Comparison of ENCODE assay signal across 32 mouse cellular contexts in genomic region chr17:86976387-86976786, GRCm38 (mm10). TPM values are rescaled to one million over a fixed set of nuclear protein-coding genes. Genes with fewer than 3 reads are reported as not detected.
DNase-seq lines count a peak whose midpoint lies in the region; ATAC-seq and TF ChIP-seq lines count a peak whose summit lies in the region.
"Had no signal": no experiment of that assay in that cellular context is flagged by ENCODE, and none has a peak within 500 bp of the region (broad histone marks: within the 10 kb centered on the region; RNA-seq: fewer than 3 reads in every experiment).

No protein-coding gene starts in this region.

- H3K27me3 ChIP-seq in hindbrain, postnatal 0 days (ENCODE audit: insufficient read depth, low read length) = no peaks in the 10 kb centered on the region
- H3K27me3 ChIP-seq in hindbrain, embryonic 14.5 days (ENCODE audit: control insufficient read depth, insufficient read depth, low read length) = no peaks in the 10 kb centered on the region
- H3K27me3 ChIP-seq in E14TG2a.4 (ENCODE audit: insufficient read depth, low read length) = no peaks in the 10 kb centered on the region
- no peaks in the 10 kb centered on the region for H3K27me3 ChIP-seq in forebrain, embryonic 11.5 days (ENCODE audit: control insufficient read depth, insufficient read depth, low read length)
- H3K27me3 ChIP-seq: embryonic facial prominence, embryonic 12.5 days; forebrain, embryonic 12.5 days; hindbrain, embryonic 15.5 days; limb, embryonic 12.5 days; liver, embryonic 12.5 days; midbrain, embryonic 12.5 days had no signal

- no peak for TF ChIP-seq CTCF in hindbrain, postnatal 0 days (IDR thresholded peaks at IDR 0.05; ENCODE audit: low read depth)
- TF ChIP-seq CTCF in E14TG2a.4 (conservative IDR thresholded peaks at IDR 0.05; ENCODE audit: low read length) = no peak

- H3K27ac ChIP-seq in hindbrain, postnatal 0 days = no peak overlapping the region
- no peak overlapping the region for H3K27ac ChIP-seq in hindbrain, embryonic 14.5 days
- no peak overlapping the region for H3K27ac ChIP-seq in forebrain, embryonic 11.5 days (ENCODE audit: low read depth, low read length)
- H3K27ac ChIP-seq: embryonic facial prominence, embryonic 12.5 days; forebrain, embryonic 12.5 days; hindbrain, embryonic 15.5 days; limb, embryonic 12.5 days; liver, embryonic 12.5 days; midbrain, embryonic 12.5 days had no signal

- no peaks in the 10 kb centered on the region for H3K36me3 ChIP-seq in hindbrain, postnatal 0 days (ENCODE audit: insufficient read depth, low read length)
- no peaks in the 10 kb centered on the region; the same call in 1 of the 2 replicates for H3K36me3 ChIP-seq in hindbrain, embryonic 14.5 days (replicated peaks; ENCODE audit: control insufficient read depth, insufficient read depth)
- peaks cover 39% of the 10 kb centered on the region for H3K36me3 ChIP-seq in E14TG2a.4 (ENCODE audit: insufficient read depth, low read length)
- no peaks in the 10 kb centered on the region; the same call in 1 of the 2 replicates for H3K36me3 ChIP-seq in forebrain, embryonic 11.5 days (ENCODE audit: control insufficient read depth, insufficient read depth, low read length)
- H3K36me3 ChIP-seq: hindbrain, embryonic 15.5 days had no signal

- DNase-seq in hindbrain, postnatal 0 days (ENCODE audit: low spot score) = no peak
- no peak for DNase-seq in hindbrain, embryonic 14.5 days (ENCODE audit: low spot score)
- DNase-seq in CD4-positive, CD25-positive, alpha-beta regulatory T cell, adult 2 months (ENCODE audit: low read depth, low spot score) = peak; percentile 49
- no peak for DNase-seq in forebrain, embryonic 11.5 days (ENCODE audit: low spot score)
- no peak for DNase-seq in gastrocnemius, adult 18-20 months (ENCODE audit: low spot score)
- DNase-seq in cerebellum, adult 9-11 months = no peak
- DNase-seq: adrenal gland, postnatal 25 days; B cell, adult 2 months; cerebellum, postnatal 14 days; heart, postnatal 36 days; kidney, postnatal 36 days; layer of hippocampus, postnatal 36 days; lung, adult 18-20 months; lung, postnatal 14 days; right cerebral cortex, postnatal 25 days had no signal

- no peaks in the 10 kb centered on the region for H3K9me3 ChIP-seq in hindbrain, postnatal 0 days (ENCODE audit: low read length)
- H3K9me3 ChIP-seq in hindbrain, embryonic 14.5 days (ENCODE audit: control insufficient read depth, low read length) = no peaks in the 10 kb centered on the region
- no peaks in the 10 kb centered on the region for H3K9me3 ChIP-seq in E14TG2a.4 (ENCODE audit: low read length)
- no peaks in the 10 kb centered on the region for H3K9me3 ChIP-seq in forebrain, embryonic 11.5 days (ENCODE audit: control insufficient read depth, low read length)
- H3K9me3 ChIP-seq: embryonic facial prominence, embryonic 12.5 days; forebrain, embryonic 12.5 days; hindbrain, embryonic 15.5 days; limb, embryonic 12.5 days; liver, embryonic 12.5 days; midbrain, embryonic 12.5 days had no signal

- no peak overlapping the region for H3K9ac ChIP-seq in hindbrain, postnatal 0 days (replicated peaks; ENCODE audit: low read length)
- H3K9ac ChIP-seq in hindbrain, embryonic 14.5 days = no peak overlapping the region
- H3K9ac ChIP-seq in forebrain, embryonic 11.5 days (ENCODE audit: low read length) = no peak overlapping the region
- H3K9ac ChIP-seq: embryonic facial prominence, embryonic 12.5 days; forebrain, embryonic 12.5 days; hindbrain, embryonic 15.5 days; limb, embryonic 12.5 days; liver, embryonic 12.5 days; midbrain, embryonic 12.5 days had no signal

- 0 out of 2 replicates have a peak, but pooled peaks have one; percentile 21 for ATAC-seq in hindbrain, postnatal 0 days
- no peak for ATAC-seq in hindbrain, embryonic 14.5 days (ENCODE audit: low FRiP score)
- peak; percentile 73 for ATAC-seq in activated CD4-positive, CD25-positive, alpha-beta regulatory T cell, adult 4 months
- no peak for ATAC-seq in forebrain, embryonic 11.5 days (replicated peaks; ENCODE audit: low FRiP score)
- ATAC-seq: intestine, postnatal 0 days; liver, embryonic 12.5 days had no signal

- H3K4me3 ChIP-seq in hindbrain, postnatal 0 days (ENCODE audit: low read length) = no peak overlapping the region
- no peak overlapping the region for H3K4me3 ChIP-seq in hindbrain, embryonic 14.5 days (replicated peaks; ENCODE audit: low read length)
- H3K4me3 ChIP-seq in E14TG2a.4 (replicated peaks; ENCODE audit: low read length) = peak overlapping the region; percentile 2; the same call in 1 of the 2 replicates
- no peak overlapping the region for H3K4me3 ChIP-seq in forebrain, embryonic 11.5 days (ENCODE audit: low read depth, low read length)
- H3K4me3 ChIP-seq: embryonic facial prominence, embryonic 12.5 days; forebrain, embryonic 12.5 days; hindbrain, embryonic 15.5 days; limb, embryonic 12.5 days; liver, embryonic 12.5 days; midbrain, embryonic 12.5 days had no signal

- H3K4me1 ChIP-seq in hindbrain, postnatal 0 days (ENCODE audit: insufficient read depth, low read length) = no peaks in the 10 kb centered on the region
- no peaks in the 10 kb centered on the region for H3K4me1 ChIP-seq in hindbrain, embryonic 14.5 days (replicated peaks; ENCODE audit: control insufficient read depth, insufficient read depth, low read length)
- H3K4me1 ChIP-seq in E14TG2a.4 (replicated peaks; ENCODE audit: low read depth, low read length) = peaks cover 56% of the 10 kb centered on the region
- H3K4me1 ChIP-seq in forebrain, embryonic 11.5 days (replicated peaks; ENCODE audit: control insufficient read depth, insufficient read depth, low read length) = no peaks in the 10 kb centered on the region
- H3K4me1 ChIP-seq: embryonic facial prominence, embryonic 12.5 days; forebrain, embryonic 12.5 days; hindbrain, embryonic 15.5 days; limb, embryonic 12.5 days; midbrain, embryonic 12.5 days had no signal

- no peak overlapping the region for H3K4me2 ChIP-seq in hindbrain, postnatal 0 days (ENCODE audit: low read depth, low read length)
- H3K4me2 ChIP-seq in hindbrain, embryonic 14.5 days (replicated peaks) = no peak overlapping the region
- H3K4me2 ChIP-seq in forebrain, embryonic 11.5 days (ENCODE audit: low read depth, low read length, severe bottlenecking) = no peak overlapping the region
- H3K4me2 ChIP-seq: embryonic facial prominence, embryonic 12.5 days; forebrain, embryonic 12.5 days; hindbrain, embryonic 15.5 days; limb, embryonic 12.5 days; liver, embryonic 12.5 days; midbrain, embryonic 12.5 days had no signal

- WGBS in hindbrain, postnatal 0 days = 78% methylated on average over 10 of the region's 10 CpGs
- WGBS in hindbrain, embryonic 14.5 days = 83% methylated on average over 10 of the region's 10 CpGs
- WGBS in forebrain, embryonic 11.5 days = 87% methylated on average over 10 of the region's 10 CpGs

RNA-seq across cellular contexts. Expression of gene Rhoq, which starts 13.5 kb away (rescaled TPM):
- total RNA-seq in hindbrain, postnatal 0 days (2014; rRNA removed) = 24.1 and 51.7 TPM in 2 replicates
- 5.9 and 6.7 TPM in 2 replicates for polyA plus RNA-seq in hindbrain, postnatal 0 days (2015; fragmentation: Nextera tagmentation; extraction: Ambion mirVana)
- 10.7 and 11.5 TPM in 2 replicates for polyA plus RNA-seq in hindbrain, embryonic 14.5 days (2014; fragmentation: Nextera tagmentation; extraction: Ambion mirVana)
- polyA plus RNA-seq in activated CD4-positive, CD25-positive, alpha-beta regulatory T cell, adult 4 months (2017; shearing (Covaris generic)) = 1 to 10 TPM; 3.3 to 3.8 TPM
- polyA plus RNA-seq in forebrain, embryonic 11.5 days (2014; fragmentation: Nextera tagmentation; extraction: Ambion mirVana) = 11.5 TPM in 2 replicates
- 100 to 1,000 TPM; 163 to 166 TPM for total RNA-seq in gastrocnemius, adult 18-20 months (2021)

RNA-seq across cellular contexts. Expression of gene Atp6v1e2, which starts 28.7 kb away (rescaled TPM):
- total RNA-seq in hindbrain, postnatal 0 days (2014; rRNA removed) = not detected in 2 replicates
- polyA plus RNA-seq in hindbrain, postnatal 0 days (2015; fragmentation: Nextera tagmentation; extraction: Ambion mirVana) = 0.24 TPM in 1 of 2 replicates, not detected in the other
- not detected in 2 replicates for polyA plus RNA-seq in hindbrain, embryonic 14.5 days (2014; fragmentation: Nextera tagmentation; extraction: Ambion mirVana)
- not detected for polyA plus RNA-seq in activated CD4-positive, CD25-positive, alpha-beta regulatory T cell, adult 4 months (2017; shearing (Covaris generic))
- not detected in 2 replicates for polyA plus RNA-seq in forebrain, embryonic 11.5 days (2014; fragmentation: Nextera tagmentation; extraction: Ambion mirVana)
- total RNA-seq in gastrocnemius, adult 18-20 months (2021) = not detected
- total RNA-seq: adrenal gland, postnatal 25 days; heart, postnatal 36 days; layer of hippocampus, adult 8-10 months; layer of hippocampus, postnatal 36 days; left cerebral cortex, postnatal 14 days; megakaryocyte progenitor cell, adult 5-6 weeks; MEL had no signal
- polyA plus RNA-seq: embryonic facial prominence, embryonic 12.5 days; forebrain, embryonic 12.5 days; heart, embryonic 14.5 days; intestine, postnatal 0 days; kidney, embryonic 14.5 days; limb, embryonic 12.5 days; liver, embryonic 12.5 days; neural tube, embryonic 11.5 days; stomach, embryonic 14.5 days had no signal

RNA-seq across cellular contexts. Expression of gene Pigf, which starts 48.8 kb away (rescaled TPM):
- 12.8 and 15.7 TPM in 2 replicates for total RNA-seq in hindbrain, postnatal 0 days (2014; rRNA removed)
- polyA plus RNA-seq in hindbrain, postnatal 0 days (2015; fragmentation: Nextera tagmentation; extraction: Ambion mirVana) = 31.3 and 33.3 TPM in 2 replicates
- 35.4 and 35.5 TPM in 2 replicates for polyA plus RNA-seq in hindbrain, embryonic 14.5 days (2014; fragmentation: Nextera tagmentation; extraction: Ambion mirVana)
- polyA plus RNA-seq in activated CD4-positive, CD25-positive, alpha-beta regulatory T cell, adult 4 months (2017; shearing (Covaris generic)) = 10 to 100 TPM; 19.5 to 25.3 TPM
- 38.6 and 43.8 TPM in 2 replicates for polyA plus RNA-seq in forebrain, embryonic 11.5 days (2014; fragmentation: Nextera tagmentation; extraction: Ambion mirVana)
- 1 to 10 TPM; 1.6 to 2.7 TPM for total RNA-seq in gastrocnemius, adult 18-20 months (2021)

RNA-seq across cellular contexts. Expression of gene Cript, which starts 49.0 kb away (rescaled TPM):
- 37.3 and 53.7 TPM in 2 replicates for total RNA-seq in hindbrain, postnatal 0 days (2014; rRNA removed)
- polyA plus RNA-seq in hindbrain, postnatal 0 days (2015; fragmentation: Nextera tagmentation; extraction: Ambion mirVana) = 184 and 186 TPM in 2 replicates
- polyA plus RNA-seq in hindbrain, embryonic 14.5 days (2014; fragmentation: Nextera tagmentation; extraction: Ambion mirVana) = 204 and 219 TPM in 2 replicates
- 100 to 1,000 TPM; 110 to 115 TPM for polyA plus RNA-seq in activated CD4-positive, CD25-positive, alpha-beta regulatory T cell, adult 4 months (2017; shearing (Covaris generic))
- polyA plus RNA-seq in forebrain, embryonic 11.5 days (2014; fragmentation: Nextera tagmentation; extraction: Ambion mirVana) = 147 and 169 TPM in 2 replicates
- 10 to 100 TPM; 46.6 to 47.1 TPM for total RNA-seq in gastrocnemius, adult 18-20 months (2021)

RNA-seq across cellular contexts. Expression of gene Tmem247, which starts 59.2 kb away (rescaled TPM):
- not detected in 2 replicates for total RNA-seq in hindbrain, postnatal 0 days (2014; rRNA removed)
- polyA plus RNA-seq in hindbrain, postnatal 0 days (2015; fragmentation: Nextera tagmentation; extraction: Ambion mirVana) = not detected in 2 replicates
- not detected in 2 replicates for polyA plus RNA-seq in hindbrain, embryonic 14.5 days (2014; fragmentation: Nextera tagmentation; extraction: Ambion mirVana)
- polyA plus RNA-seq in activated CD4-positive, CD25-positive, alpha-beta regulatory T cell, adult 4 months (2017; shearing (Covaris generic)) = not detected
- not detected in 2 replicates for polyA plus RNA-seq in forebrain, embryonic 11.5 days (2014; fragmentation: Nextera tagmentation; extraction: Ambion mirVana)
- total RNA-seq in gastrocnemius, adult 18-20 months (2021) = not detected
- total RNA-seq: adrenal gland, postnatal 25 days; heart, postnatal 36 days; layer of hippocampus, adult 8-10 months; layer of hippocampus, postnatal 36 days; left cerebral cortex, postnatal 14 days; megakaryocyte progenitor cell, adult 5-6 weeks; MEL had no signal
- polyA plus RNA-seq: embryonic facial prominence, embryonic 12.5 days; forebrain, embryonic 12.5 days; heart, embryonic 14.5 days; hindbrain, embryonic 15.5 days; intestine, postnatal 0 days; kidney, embryonic 14.5 days; limb, embryonic 12.5 days; liver, embryonic 12.5 days; midbrain, embryonic 12.5 days; neural tube, embryonic 11.5 days; stomach, embryonic 14.5 days had no signal

Comparison
In these comparisons a context has a peak if more than half of its experiments do, and no peak if none do; other contexts are left out.
1. ATAC-seq: peak in hindbrain, postnatal 0 days (single experiment) and activated CD4-positive, CD25-positive, alpha-beta regulatory T cell, adult 4 months (single experiment); none in hindbrain, embryonic 14.5 days (single experiment) and forebrain, embryonic 11.5 days (single experiment).